Mouse (Mus musculus) kidney, postnatal 10 days (tissue): Measurements from ENCODE around the gene Gm10490.
A peak's percentile ranks its signal among the peaks of the same experiment; 100 is the strongest.

Source experiments
- DNase-seq: peaks from one replicate; pipeline ENCODE4 v3.0.0; 2021; ENCODE audit warnings: mixed read lengths

Gene Gm10490

DNA sequence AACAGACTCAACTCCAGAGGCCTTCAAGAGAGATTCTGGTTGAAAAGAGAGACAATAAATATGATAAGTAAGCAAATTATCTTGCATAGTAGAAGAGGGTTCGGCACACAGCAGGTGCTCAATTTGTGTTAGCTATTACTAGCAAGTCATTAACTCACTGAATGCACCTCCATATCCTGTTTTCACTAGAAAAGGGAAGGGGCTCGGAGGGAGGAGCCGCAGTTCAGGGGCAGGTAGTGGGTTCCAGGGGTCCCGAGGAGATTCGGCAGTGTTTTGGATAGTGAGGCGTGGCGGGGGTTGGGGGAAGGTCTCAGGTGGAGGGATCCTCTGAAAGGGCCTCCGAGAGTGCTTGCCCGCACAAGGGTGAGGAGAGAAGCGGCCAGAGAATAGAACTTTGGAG is 17.8 kb downstream of the Gm10490 start:
- no peak for DNase-seq

DNA sequence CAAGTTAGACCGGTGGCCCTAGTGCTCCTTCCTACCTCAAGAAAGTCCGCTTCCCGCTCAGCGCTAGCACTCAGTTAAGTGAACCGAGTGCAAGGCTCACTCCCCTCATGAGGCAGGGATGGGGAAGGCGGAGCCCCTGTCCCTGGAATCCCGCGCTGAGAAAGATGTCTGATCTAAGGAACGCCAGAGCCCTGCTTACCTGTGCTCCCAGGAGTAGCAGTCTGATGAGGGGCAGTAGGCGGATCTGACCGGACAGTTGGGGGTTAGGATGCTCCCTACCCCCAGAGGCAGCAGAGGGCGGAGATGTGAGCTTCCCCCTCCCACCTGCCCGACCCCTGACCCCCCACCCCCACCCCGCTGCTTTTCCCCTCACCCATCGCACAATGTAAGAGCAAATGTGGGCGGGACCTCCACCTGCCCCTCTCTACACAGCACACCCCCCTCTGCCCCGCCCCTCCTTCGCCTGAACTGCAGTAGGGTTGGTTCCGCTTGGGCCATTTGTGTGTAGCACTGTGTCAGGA is 19.0 kb downstream of the Gm10490 start, which contains the start of gene Eras:
TSS of gene Eras (minus strand) at position 338 of the 521 bp plus-strand sequence.
- no peak for DNase-seq

- no peak for DNase-seq
Measured at GRCm38 (mm10) chrX:7936874-7937273, 27.5 kb downstream of the Gm10490 start.

DNA sequence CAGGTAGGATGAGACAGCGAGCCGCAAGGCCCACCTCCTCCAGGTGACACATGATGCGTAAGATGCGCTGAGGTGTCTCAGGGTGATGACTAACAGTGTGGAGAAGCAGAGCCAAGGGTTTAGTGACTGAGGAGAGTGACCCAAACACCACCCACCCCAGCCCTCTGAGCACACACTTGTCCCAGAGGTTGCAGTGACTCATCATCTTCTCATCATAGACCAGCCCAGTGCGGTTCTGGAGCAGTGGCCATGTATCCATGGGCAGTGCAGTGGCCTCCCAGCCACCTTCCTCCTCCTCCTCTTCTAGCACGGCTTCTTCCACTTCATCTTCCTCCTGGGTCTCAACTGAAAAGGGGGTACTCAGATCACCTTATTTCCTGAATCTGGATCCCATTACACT is 28.3 kb downstream of the Gm10490 start:
- DNase-seq, result no peak

- peak; percentile 7 for DNase-seq
Measured at GRCm38 (mm10) chrX:7945618-7946017, 36.3 kb downstream of the Gm10490 start.

- peak; percentile 33 for DNase-seq
Measured at GRCm38 (mm10) chrX:7947108-7947899, 38.0 kb downstream of the Gm10490 start, which contains the start of gene Hdac6. Hdac6 (minus strand) TSS chrX:7947889.

DNA sequence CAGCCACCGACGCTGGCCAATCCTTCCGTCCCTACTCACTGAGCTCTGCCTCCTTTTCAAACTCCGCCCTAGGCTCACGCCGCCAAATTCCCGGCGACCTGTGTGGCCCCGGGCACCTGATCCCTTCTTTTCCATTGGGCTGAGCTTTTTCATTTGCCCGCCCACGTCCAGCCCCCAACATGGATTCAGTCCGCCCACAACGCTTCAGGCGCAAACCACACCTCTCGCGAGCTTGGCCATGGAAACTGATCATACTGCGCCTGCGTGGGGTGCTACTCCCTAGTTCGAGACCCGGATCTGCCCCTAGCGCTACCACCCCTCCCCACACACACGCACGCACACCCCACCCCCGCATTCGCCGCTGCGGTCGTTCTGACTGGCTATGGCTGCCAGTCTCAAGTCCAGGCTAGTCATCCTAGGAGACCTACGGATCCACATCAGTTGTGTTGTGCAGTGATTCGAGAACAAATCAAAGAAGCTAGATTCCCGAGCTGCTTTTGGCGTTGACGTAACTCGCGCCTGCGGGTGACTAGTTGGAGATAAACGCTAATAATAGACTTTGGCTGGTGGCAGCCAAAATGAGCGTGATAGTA is 38.7 kb downstream of the Gm10490 start:
- DNase-seq, result peak; percentile 95

DNA sequence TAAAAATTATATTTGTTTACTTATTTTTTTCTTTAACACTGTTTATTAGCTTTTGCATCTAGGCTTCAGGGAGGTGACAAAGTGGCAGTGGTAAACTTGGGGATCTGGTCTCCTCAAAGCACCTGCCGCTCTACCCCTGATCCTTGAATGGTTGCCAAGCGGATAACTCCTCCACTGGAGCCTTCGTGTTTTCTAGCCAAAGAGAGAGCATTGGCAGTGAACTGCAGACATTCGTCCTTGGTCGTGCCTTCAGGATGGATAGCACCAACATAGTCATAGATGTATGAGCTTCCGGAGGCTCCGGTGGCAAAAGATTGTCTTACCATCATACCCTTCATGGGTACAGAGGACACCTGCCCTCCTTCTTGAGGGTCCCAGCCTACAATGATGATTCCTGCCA is 40.7 kb downstream of the Gm10490 start:
- no peak for DNase-seq

- DNase-seq, result no peak
Measured at GRCm38 (mm10) chrX:7958868-7959267, 49.5 kb downstream of the Gm10490 start.
